Mouse (Mus musculus): ENCODE measurements at regions not wholly inside any gene's neighbourhood (a gene's known extent, or its start where the extent isn't known, plus 50 kb on each side); places are given as distances from the start of the nearest gene placed in this dataset.

GRCm38 (mm10) chr1:152174464-152174863 is 84.5 kb upstream of the 1700025G04Rik start:
- Histone ChIP-seq H3K4me1 (ENCODE audit: control insufficient read depth in 1 of 2, insufficient read depth in 2 of 2) (peaks cover under 1 to 4% of the 10 kb centered on the region in 2 experiments; a peak in 2 of 4 replicates), H3K36me3 (replicated peaks in 1 of 2; ENCODE audit: control insufficient read depth in 1 of 2, insufficient read depth in 1 of 2, low read length in 1 of 2) (no peaks in the 10 kb centered on the region), H3K9me3 (replicated peaks; ENCODE audit: low read length) (no peaks in the 10 kb centered on the region), H3K4me3 (replicated peaks in 1 of 3; ENCODE audit: low read depth in 2 of 3, low read length in 2 of 3, poor library complexity in 1 of 3) (no peak overlapping the region), H3K27me3 (replicated peaks) (no peaks in the 10 kb centered on the region), H3K4me2 (ENCODE audit: insufficient read depth, low read depth, poor library complexity, severe bottlenecking) (no peak overlapping the region), H3K27ac (ENCODE audit: insufficient read depth, low read depth) (no peak overlapping the region), H3K79me2 (replicated peaks; ENCODE audit: control insufficient read depth, extremely low read depth, insufficient read depth, poor library complexity, severe bottlenecking) (no peaks in the 10 kb centered on the region), H3K9ac (ENCODE audit: insufficient read depth, low read depth) (no peak overlapping the region)
- in situ Hi-C loops (cut with MboI; ENCODE audit: low pct_ligation_motif_present, low pct_unique_long_range_greater_than_20kb, low sequenced_read_pairs) (no loop called here), dilution Hi-C loops (cut with MboI; ENCODE audit: extremely low pct_ligation_motif_present, extremely low pct_unique_long_range_greater_than_20kb, low sequenced_read_pairs) (no loop called here)
- TF ChIP-seq ZKSCAN1 (IDR thresholded peaks at IDR 0.05; ENCODE audit: borderline replicate concordance, low read depth, low read length) (no peak), EP300 (IDR thresholded peaks at IDR 0.05; ENCODE audit: low read length) (no peak), MEF2A (IDR thresholded peaks at IDR 0.05; ENCODE audit: borderline replicate concordance, low read depth, low read length) (no peak), BHLHE40 (IDR thresholded peaks at IDR 0.05; ENCODE audit: low read depth, low read length) (no peak), USF2 (conservative IDR thresholded peaks at IDR 0.05; ENCODE audit: low read depth, low read length) (no peak), MYC (IDR thresholded peaks at IDR 0.05; ENCODE audit: low read depth, low read length) (no peak), CHD2 (IDR thresholded peaks at IDR 0.05; ENCODE audit: low read length) (no peak), GABPA (IDR thresholded peaks at IDR 0.05; ENCODE audit: insufficient replicate concordance, low read depth, low read length) (no peak), CHD1 (IDR thresholded peaks at IDR 0.05; ENCODE audit: low read depth, low read length) (no peak), E2F4 (IDR thresholded peaks at IDR 0.05; ENCODE audit: insufficient replicate concordance, low read depth, low read length) (no peak)
- DNase-seq (ENCODE audit: extremely low read depth): no peak

GRCm38 (mm10) chr1:152171034-152171790 is 81.3 kb upstream of the 1700025G04Rik start:
- no peaks in the 10 kb centered on the region for H3K9me3 ChIP-seq (replicated peaks; ENCODE audit: low read length)
- no peak overlapping the region for H3K4me3 ChIP-seq (replicated peaks in 1 of 3; ENCODE audit: low read depth in 2 of 3, low read length in 2 of 3, poor library complexity in 1 of 3)
- TF ChIP-seq IRF4 (IDR thresholded peaks at IDR 0.05; ENCODE audit: low read depth, low read length) (no peak), GABPA (IDR thresholded peaks at IDR 0.05; ENCODE audit: insufficient replicate concordance, low read depth, low read length) (no peak), CHD2 (IDR thresholded peaks at IDR 0.05; ENCODE audit: low read length) (no peak), JUND (conservative IDR thresholded peaks at IDR 0.05; ENCODE audit: low read depth, low read length) (no peak), ZKSCAN1 (IDR thresholded peaks at IDR 0.05; ENCODE audit: borderline replicate concordance, low read depth, low read length) (no peak), NELFE (IDR thresholded peaks at IDR 0.05; ENCODE audit: low read depth, low read length) (no peak), SIN3A (IDR thresholded peaks at IDR 0.05; ENCODE audit: low read length) (no peak), TCF12 (IDR thresholded peaks at IDR 0.05; ENCODE audit: low read depth, low read length) (no peak), UBTF (IDR thresholded peaks at IDR 0.05; ENCODE audit: low read depth, low read length) (no peak), USF2 (conservative IDR thresholded peaks at IDR 0.05; ENCODE audit: low read depth, low read length) (no peak), ZMIZ1 (IDR thresholded peaks at IDR 0.05; ENCODE audit: low read depth, low read length) (no peak), NRF1 (IDR thresholded peaks at IDR 0.05; ENCODE audit: low read depth, low read length) (no peak), ELF1 (IDR thresholded peaks at IDR 0.05; ENCODE audit: low read depth, low read length) (no peak), SMC3 (IDR thresholded peaks at IDR 0.05; ENCODE audit: low read depth, low read length) (no peak), MXI1 (IDR thresholded peaks at IDR 0.05; ENCODE audit: low read depth, low read length) (no peak), PAX5 (IDR thresholded peaks at IDR 0.05; ENCODE audit: low read length) (no peak), MAFK (IDR thresholded peaks at IDR 0.05; ENCODE audit: insufficient replicate concordance, low read length) (no peak), RAD21 (IDR thresholded peaks at IDR 0.05; ENCODE audit: low read depth, low read length) (no peak), MAZ (IDR thresholded peaks at IDR 0.05; ENCODE audit: low read depth, low read length) (no peak)

More at GRCm38 (mm10) chr1:152171034-152171790, 81.3 kb upstream of the 1700025G04Rik start:
- dilution Hi-C loops (cut with MboI; ENCODE audit: extremely low pct_ligation_motif_present, extremely low pct_unique_long_range_greater_than_20kb, low sequenced_read_pairs) (no loop called here), in situ Hi-C loops (cut with MboI; ENCODE audit: low pct_ligation_motif_present, low pct_unique_long_range_greater_than_20kb, low sequenced_read_pairs) (no loop called here)
- Histone ChIP-seq H3K27ac (ENCODE audit: insufficient read depth, low read depth) (no peak overlapping the region), H3K27me3 (replicated peaks) (no peaks in the 10 kb centered on the region), H3K4me1 (ENCODE audit: control insufficient read depth in 1 of 2, insufficient read depth in 2 of 2) (peaks cover 2 to 7% of the 10 kb centered on the region in 2 experiments; a peak in 2 of 4 replicates), H3K4me2 (ENCODE audit: insufficient read depth, low read depth, poor library complexity, severe bottlenecking) (no peak overlapping the region), H3K9ac (ENCODE audit: insufficient read depth, low read depth) (no peak overlapping the region), H3K36me3 (replicated peaks in 1 of 2; ENCODE audit: control insufficient read depth in 1 of 2, insufficient read depth in 1 of 2, low read length in 1 of 2) (no peaks in the 10 kb centered on the region), H3K79me2 (replicated peaks; ENCODE audit: control insufficient read depth, extremely low read depth, insufficient read depth, poor library complexity, severe bottlenecking) (no peaks in the 10 kb centered on the region)
- DNase-seq (ENCODE audit: extremely low read depth): no peak

Data from CH12.LX (cell line).